Mouse (Mus musculus) heart, embryonic 11.5 days (tissue): ENCODE data around the gene Srgap2. TPM values are rescaled to one million over a fixed set of nuclear protein-coding genes. Genes with fewer than 3 reads are reported as not detected.
A peak's percentile ranks its signal among the peaks of the same experiment; 100 is the strongest.

Experiments
- ATAC-seq: fragments of 200-750 bp; cut with Nextera tagmentation; replicated peaks from 2 replicates; pipeline ENCODE4 v1.8.0; 2017; ENCODE audit warnings: moderate library complexity; ENCODE audit not compliant: insufficient number of reproducible peaks, low FRiP score, low TSS enrichment
- H3K27ac ChIP-seq: fragments of 300-500 bp; sonication (generic); 2 replicates; pipeline ENCODE4 v1.5.1; 2014; ENCODE audit warnings: mild to moderate bottlenecking, low read depth, low read length
- H3K27me3 ChIP-seq: fragments of 300-500 bp; sonication (generic); 2 replicates; pipeline ENCODE4 v1.6.1; 2014; ENCODE audit warnings: mild to moderate bottlenecking, low read length, mixed read lengths; ENCODE audit not compliant: control insufficient read depth, insufficient read depth
- H3K36me3 ChIP-seq: fragments of 300-500 bp; sonication (generic); 2 replicates; pipeline ENCODE4 v1.6.1; 2014; ENCODE audit warnings: mild to moderate bottlenecking, low read length, moderate library complexity, mixed read lengths; ENCODE audit not compliant: control insufficient read depth, insufficient read depth
- H3K4me1 ChIP-seq: fragments of 300-500 bp; sonication (generic); 2 replicates; pipeline ENCODE4 v1.6.1; 2014; ENCODE audit warnings: low read length; ENCODE audit not compliant: control insufficient read depth, insufficient read depth
- H3K4me2 ChIP-seq: fragments of 300-500 bp; sonication (generic); 2 replicates; pipeline ENCODE4 v1.6.1; 2014; ENCODE audit warnings: mild to moderate bottlenecking, moderate library complexity
- H3K4me3 ChIP-seq: fragments of 300-500 bp; sonication (generic); 2 replicates; pipeline ENCODE4 v1.5.1; 2014; ENCODE audit warnings: low read depth, low read length
- H3K9ac ChIP-seq: fragments of 300-500 bp; sonication (generic); 2 replicates; pipeline ENCODE4 v1.6.1; 2014; ENCODE audit warnings: mild to moderate bottlenecking, low read depth, low read length, moderate library complexity
- H3K9me3 ChIP-seq: fragments of 300-500 bp; sonication (generic); replicated peaks from 2 replicates; pipeline ENCODE4 v1.6.1; 2016; ENCODE audit warnings: low read length; ENCODE audit not compliant: control insufficient read depth
- WGBS: fragments of 180-500 bp; shearing (Covaris S2); extraction: QIAGEN DNeasy Blood & Tissue Kit; methylation state at CpG from one replicate; pipeline ENCODE4 v1.1.7; 2014; ENCODE audit not compliant: insufficient replicate concordance; 5-methylcytosine and 5-hydroxymethylcytosine counted together
- polyA plus RNA-seq: library from polyadenylated mRNA; unstranded; fragments of >200 nt; fragmentation: Nextera tagmentation; extraction: Ambion mirVana; gene quantifications from 2 replicates; pipeline ENCODE4 v1.2.1, GENCODE M21; 2014

Gene Srgap2
- polyA plus RNA-seq, 1 experiment from 2014 or later = 23.3 TPM

GRCm38 (mm10) chr1:131284616-131285015, 242.5 kb downstream of the Srgap2 start:
- no peak for ATAC-seq
- no peaks in the 10 kb centered on the region for H3K9me3 ChIP-seq
- no peaks in the 10 kb centered on the region for H3K36me3 ChIP-seq
- no peak overlapping the region for H3K9ac ChIP-seq
- H3K4me3 ChIP-seq = no peak overlapping the region
- H3K4me1 ChIP-seq = peaks cover 24% of the 10 kb centered on the region
- H3K4me2 ChIP-seq = no peak overlapping the region
- H3K27ac ChIP-seq = no peak overlapping the region
- WGBS = 85% methylated on average over 4 of the region's 4 CpGs
- no peaks in the 10 kb centered on the region for H3K27me3 ChIP-seq

GRCm38 (mm10) chr1:131284167-131284566, 243.0 kb downstream of the Srgap2 start:
- H3K27me3 ChIP-seq = no peaks in the 10 kb centered on the region
- peaks cover 25% of the 10 kb centered on the region for H3K4me1 ChIP-seq
- no peaks in the 10 kb centered on the region for H3K9me3 ChIP-seq
- H3K27ac ChIP-seq = no peak overlapping the region
- H3K9ac ChIP-seq = no peak overlapping the region
- H3K4me2 ChIP-seq = no peak overlapping the region
- 85% methylated on average over 1 of the region's 1 CpGs for WGBS
- no peak overlapping the region for H3K4me3 ChIP-seq
- no peak for ATAC-seq
- no peaks in the 10 kb centered on the region for H3K36me3 ChIP-seq

- Histone ChIP-seq H3K4me2 (no peak overlapping the region), H3K27me3 (no peaks in the 10 kb centered on the region), H3K4me3 (no peak overlapping the region), H3K9me3 (no peaks in the 10 kb centered on the region), H3K4me1 (peaks cover 26% of the 10 kb centered on the region), H3K9ac (no peak overlapping the region), H3K27ac (no peak overlapping the region), H3K36me3 (no peaks in the 10 kb centered on the region)
- 60% methylated on average over 4 of the region's 4 CpGs for WGBS
- no peak for ATAC-seq
These were observed 245.4 kb downstream of the Srgap2 start for GRCm38 (mm10) chr1:131281731-131282130.

- H3K27ac ChIP-seq = no peak overlapping the region
- ATAC-seq = no peak
- H3K4me3 ChIP-seq = no peak overlapping the region
- H3K27me3 ChIP-seq = no peaks in the 10 kb centered on the region
- no peak overlapping the region for H3K4me2 ChIP-seq
- H3K4me1 ChIP-seq = peaks cover 24% of the 10 kb centered on the region
- no peaks in the 10 kb centered on the region for H3K9me3 ChIP-seq
- H3K36me3 ChIP-seq = no peaks in the 10 kb centered on the region
- 39% methylated on average over 3 of the region's 3 CpGs for WGBS
- no peak overlapping the region for H3K9ac ChIP-seq
These were observed 246.9 kb downstream of the Srgap2 start for GRCm38 (mm10) chr1:131280280-131280679.

GRCm38 (mm10) chr1:131279456-131279776, 247.7 kb downstream of the Srgap2 start, which contains the start of gene Ikbke:
Gene Ikbke, minus strand, starts transcription at chr1:131279606.
- 0 out of 2 replicates have a peak, but pooled peaks have one; percentile 11 for ATAC-seq
- Histone ChIP-seq H3K27me3 (no peaks in the 10 kb centered on the region), H3K4me2 (peak within 1 kb of the TSS; percentile 49), H3K9ac (peak within 1 kb of the TSS; percentile 4; the same call in 1 of the 2 replicates), H3K4me1 (peaks cover 27% of the 10 kb centered on the region), H3K4me3 (peak within 1 kb of the TSS; percentile 18), H3K27ac (no peak within 1 kb of the TSS; the same call in 1 of the 2 replicates), H3K36me3 (no peaks in the 10 kb centered on the region), H3K9me3 (no peaks in the 10 kb centered on the region)
- WGBS = 15% methylated on average over 4 of the region's 4 CpGs

- 0 out of 2 replicates have a peak, but pooled peaks have one; percentile 20 for ATAC-seq
- no peaks in the 10 kb centered on the region for H3K36me3 ChIP-seq
- H3K4me1 ChIP-seq = peaks cover 27% of the 10 kb centered on the region
- 37% methylated on average over 8 of the region's 8 CpGs for WGBS
- H3K27me3 ChIP-seq = no peaks in the 10 kb centered on the region
- peak overlapping the region; percentile 18 for H3K4me3 ChIP-seq
- H3K9me3 ChIP-seq = no peaks in the 10 kb centered on the region
- peak overlapping the region; percentile 49 for H3K4me2 ChIP-seq
- peak overlapping the region; percentile 4; the same call in 1 of the 2 replicates for H3K9ac ChIP-seq
- H3K27ac ChIP-seq = no peak overlapping the region; the same call in 1 of the 2 replicates
These were observed 248.3 kb downstream of the Srgap2 start for GRCm38 (mm10) chr1:131278606-131279455.

GRCm38 (mm10) chr1:131276831-131277230, 250.3 kb downstream of the Srgap2 start:
- Histone ChIP-seq H3K9me3 (no peaks in the 10 kb centered on the region), H3K4me2 (no peak overlapping the region), H3K27ac (no peak overlapping the region), H3K27me3 (no peaks in the 10 kb centered on the region; the same call in 1 of the 2 replicates), H3K9ac (no peak overlapping the region), H3K4me1 (peaks cover 21% of the 10 kb centered on the region), H3K4me3 (no peak overlapping the region), H3K36me3 (no peaks in the 10 kb centered on the region)
- no peak for ATAC-seq

- Histone ChIP-seq H3K9ac (no peak overlapping the region), H3K4me1 (peaks cover 21% of the 10 kb centered on the region), H3K27ac (no peak overlapping the region), H3K4me3 (no peak overlapping the region), H3K27me3 (no peaks in the 10 kb centered on the region; the same call in none of the 2 replicates), H3K36me3 (no peaks in the 10 kb centered on the region), H3K9me3 (no peaks in the 10 kb centered on the region), H3K4me2 (no peak overlapping the region)
- 60% methylated on average over 14 of the region's 14 CpGs for WGBS
- ATAC-seq = no peak
These were observed 251.6 kb downstream of the Srgap2 start for GRCm38 (mm10) chr1:131275577-131275976.
